Mouse (Mus musculus) lung, adult 2 months (tissue): ENCODE data around the gene Slc52a3.

Experiments used
- CTCF ChIP-seq: fragments of 200-500 bp; IDR thresholded peaks from 2 replicates; pipeline ENCODE4 v1.5.1; 2011; ENCODE audit warnings: mild to moderate bottlenecking, low read length, control low read depth; ENCODE audit not compliant: insufficient read depth
- POLR2A ChIP-seq: fragments of 200-500 bp; IDR thresholded peaks from 2 replicates; pipeline ENCODE4 v1.6.1; 2011; ENCODE audit warnings: low read depth, mild to moderate bottlenecking, control low read depth, low read length, borderline replicate concordance; ENCODE audit errors: extremely low read depth

GRCm38 (mm10) chr2:152029252-152030082, 33.2 kb downstream of the Slc52a3 start:
- TF ChIP-seq CTCF (peak; percentile 83), POLR2A (no peak)
